Mouse (Mus musculus): ENCODE measurements at regions not wholly inside any gene's neighbourhood (a gene's known extent, or its start where the extent isn't known, plus 50 kb on each side); places are given as distances from the start of the nearest gene placed in this dataset.

DNA sequence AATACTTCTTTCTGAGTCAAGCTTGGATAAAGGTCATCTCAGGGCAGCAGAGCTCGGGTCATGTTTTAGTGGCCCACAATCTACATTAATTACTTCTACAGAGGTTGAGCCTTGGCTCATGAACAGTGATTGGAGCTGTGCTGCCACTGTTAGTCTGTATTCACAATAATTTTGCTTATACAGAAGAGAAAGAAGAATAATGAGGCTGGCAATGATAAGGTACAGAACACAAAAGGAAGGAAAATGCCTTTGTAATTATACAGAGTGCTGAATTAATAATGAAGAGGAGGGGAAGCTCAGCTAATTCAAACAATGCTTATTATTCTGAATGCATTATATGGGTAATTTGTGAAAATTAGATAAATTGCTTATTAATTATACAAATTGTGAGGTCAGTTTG, 573.9 kb upstream of the Cblb start:
- 93% methylated on average over 1 of the region's 1 CpGs for WGBS
- no peaks in the 10 kb centered on the region for H3K27me3 ChIP-seq (ENCODE audit: control insufficient read depth, insufficient read depth, low read length)

GRCm38 (mm10) chr16:51475690-51476089, 555.3 kb upstream of the Cblb start:
- Histone ChIP-seq H3K27ac (ENCODE audit: control insufficient read depth, insufficient read depth, low read length) (no peak overlapping the region), H3K36me3 (ENCODE audit: control insufficient read depth, insufficient read depth, low read length) (no peaks in the 10 kb centered on the region), H3K27me3 (ENCODE audit: control insufficient read depth, insufficient read depth, low read length) (no peaks in the 10 kb centered on the region), H3K4me1 (replicated peaks; ENCODE audit: control insufficient read depth, insufficient read depth, low read length) (no peaks in the 10 kb centered on the region), H3K4me3 (ENCODE audit: control insufficient read depth, insufficient read depth, low read length) (no peak overlapping the region)
- TF ChIP-seq CTCF (IDR thresholded peaks at IDR 0.05; ENCODE audit: borderline replicate concordance, control insufficient read depth, extremely low read depth, insufficient read depth, low read length, poor library complexity) (no peak), POLR2A (IDR thresholded peaks at IDR 0.05; ENCODE audit: control insufficient read depth, extremely low read depth, insufficient read depth, low read length, poor library complexity) (no peak)
- no peak for DNase-seq
- 86% methylated on average over 3 of the region's 3 CpGs for WGBS

More for the DNA sequence above, 573.9 kb upstream of the Cblb start:
- no peak overlapping the region for H3K4me3 ChIP-seq (ENCODE audit: control insufficient read depth, insufficient read depth, low read length)
- no peak for DNase-seq
- H3K4me1 ChIP-seq (replicated peaks; ENCODE audit: control insufficient read depth, insufficient read depth, low read length), result no peaks in the 10 kb centered on the region
- TF ChIP-seq POLR2A (IDR thresholded peaks at IDR 0.05; ENCODE audit: control insufficient read depth, extremely low read depth, insufficient read depth, low read length, poor library complexity), result no peak
- no peak for TF ChIP-seq CTCF (IDR thresholded peaks at IDR 0.05; ENCODE audit: borderline replicate concordance, control insufficient read depth, extremely low read depth, insufficient read depth, low read length, poor library complexity)
- H3K27ac ChIP-seq (ENCODE audit: control insufficient read depth, insufficient read depth, low read length), result no peak overlapping the region
- no peaks in the 10 kb centered on the region for H3K36me3 ChIP-seq (ENCODE audit: control insufficient read depth, insufficient read depth, low read length)

- TF ChIP-seq CTCF (IDR thresholded peaks at IDR 0.05; ENCODE audit: borderline replicate concordance, control insufficient read depth, extremely low read depth, insufficient read depth, low read length, poor library complexity), result no peak
- TF ChIP-seq POLR2A (IDR thresholded peaks at IDR 0.05; ENCODE audit: control insufficient read depth, extremely low read depth, insufficient read depth, low read length, poor library complexity), result no peak
- Histone ChIP-seq H3K4me3 (ENCODE audit: control insufficient read depth, insufficient read depth, low read length) (no peak overlapping the region), H3K4me1 (replicated peaks; ENCODE audit: control insufficient read depth, insufficient read depth, low read length) (no peaks in the 10 kb centered on the region), H3K27me3 (ENCODE audit: control insufficient read depth, insufficient read depth, low read length) (no peaks in the 10 kb centered on the region), H3K36me3 (ENCODE audit: control insufficient read depth, insufficient read depth, low read length) (no peaks in the 10 kb centered on the region), H3K27ac (ENCODE audit: control insufficient read depth, insufficient read depth, low read length) (no peak overlapping the region)
- 97% methylated on average over 2 of the region's 2 CpGs for WGBS
- DNase-seq, result no peak
Measured at GRCm38 (mm10) chr16:51496096-51496495, 534.9 kb upstream of the Cblb start.

- Histone ChIP-seq H3K27me3 (ENCODE audit: control insufficient read depth, insufficient read depth, low read length) (no peaks in the 10 kb centered on the region), H3K27ac (ENCODE audit: control insufficient read depth, insufficient read depth, low read length) (no peak overlapping the region), H3K36me3 (ENCODE audit: control insufficient read depth, insufficient read depth, low read length) (no peaks in the 10 kb centered on the region), H3K4me3 (ENCODE audit: control insufficient read depth, insufficient read depth, low read length) (no peak overlapping the region), H3K4me1 (replicated peaks; ENCODE audit: control insufficient read depth, insufficient read depth, low read length) (no peaks in the 10 kb centered on the region)
- 33% methylated on average over 7 of the region's 7 CpGs for WGBS
- DNase-seq, result no peak
- TF ChIP-seq POLR2A (IDR thresholded peaks at IDR 0.05; ENCODE audit: control insufficient read depth, extremely low read depth, insufficient read depth, low read length, poor library complexity) (no peak), CTCF (IDR thresholded peaks at IDR 0.05; ENCODE audit: borderline replicate concordance, control insufficient read depth, extremely low read depth, insufficient read depth, low read length, poor library complexity) (no peak)
Measured at GRCm38 (mm10) chr16:51497777-51498176, 533.2 kb upstream of the Cblb start.

DNA sequence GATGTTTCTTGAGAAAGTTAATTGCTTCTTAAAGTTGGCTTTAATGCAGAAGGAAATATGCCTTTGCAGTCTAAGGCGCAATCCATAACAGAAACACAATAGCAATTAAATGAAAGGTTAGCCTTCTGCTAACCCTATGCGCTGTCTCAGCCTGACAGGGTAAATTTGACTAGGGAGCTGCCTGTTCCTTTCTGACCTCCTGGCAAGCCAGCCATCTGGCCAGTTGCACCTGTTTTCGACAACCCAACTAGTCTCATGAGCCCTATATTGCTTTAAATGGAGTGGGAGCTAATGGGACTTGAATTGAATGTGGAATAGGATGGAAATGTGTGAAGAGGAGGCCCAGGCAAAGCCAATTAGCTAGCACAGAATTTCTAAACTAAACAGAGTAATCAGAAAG, 513.9 kb upstream of the Cblb start:
- no peaks in the 10 kb centered on the region for H3K36me3 ChIP-seq (ENCODE audit: control insufficient read depth, insufficient read depth, low read length)
- 0 out of 2 replicates have a peak, but pooled peaks cover 2% of the 10 kb centered on the region for H3K4me1 ChIP-seq (replicated peaks; ENCODE audit: control insufficient read depth, insufficient read depth, low read length)
- H3K27ac ChIP-seq (ENCODE audit: control insufficient read depth, insufficient read depth, low read length), result no peak overlapping the region
- DNase-seq, result no peak
- no peak for TF ChIP-seq POLR2A (IDR thresholded peaks at IDR 0.05; ENCODE audit: control insufficient read depth, extremely low read depth, insufficient read depth, low read length, poor library complexity)
- TF ChIP-seq CTCF (IDR thresholded peaks at IDR 0.05; ENCODE audit: borderline replicate concordance, control insufficient read depth, extremely low read depth, insufficient read depth, low read length, poor library complexity), result no peak
- no peak overlapping the region for H3K4me3 ChIP-seq (ENCODE audit: control insufficient read depth, insufficient read depth, low read length)
- WGBS, result 94% methylated on average over 3 of the region's 3 CpGs
- no peaks in the 10 kb centered on the region for H3K27me3 ChIP-seq (ENCODE audit: control insufficient read depth, insufficient read depth, low read length)

- 97% methylated on average over 4 of the region's 4 CpGs for WGBS
- TF ChIP-seq POLR2A (IDR thresholded peaks at IDR 0.05; ENCODE audit: control insufficient read depth, extremely low read depth, insufficient read depth, low read length, poor library complexity) (no peak), CTCF (IDR thresholded peaks at IDR 0.05; ENCODE audit: borderline replicate concordance, control insufficient read depth, extremely low read depth, insufficient read depth, low read length, poor library complexity) (no peak)
- no peaks in the 10 kb centered on the region for H3K36me3 ChIP-seq (ENCODE audit: control insufficient read depth, insufficient read depth, low read length)
- H3K4me1 ChIP-seq (replicated peaks; ENCODE audit: control insufficient read depth, insufficient read depth, low read length), result 0 out of 2 replicates have a peak, but pooled peaks cover 2% of the 10 kb centered on the region
- no peak overlapping the region for H3K27ac ChIP-seq (ENCODE audit: control insufficient read depth, insufficient read depth, low read length)
- H3K27me3 ChIP-seq (ENCODE audit: control insufficient read depth, insufficient read depth, low read length), result no peaks in the 10 kb centered on the region
- no peak overlapping the region for H3K4me3 ChIP-seq (ENCODE audit: control insufficient read depth, insufficient read depth, low read length)
- DNase-seq, result no peak
Measured at GRCm38 (mm10) chr16:51520762-51521161, 510.3 kb upstream of the Cblb start.

Data from thymus, adult 2 months (tissue).